Mouse (Mus musculus) megakaryocyte, embryonic 14.5 days (primary cell): ENCODE measurements around the gene Xylt2. TPM values are rescaled to one million over a fixed set of nuclear protein-coding genes. Genes with fewer than 3 reads are reported as not detected.

Source experiments
- H3K27me3 ChIP-seq: replicated peaks from 2 replicates; pipeline ENCODE3; 2012; ENCODE audit warnings: inconsistent platforms
- H3K36me3 ChIP-seq: replicated peaks from 2 replicates; pipeline ENCODE3; 2012; ENCODE audit warnings: low read length, inconsistent platforms, mixed read lengths
- H3K4me1 ChIP-seq: 2 replicates; pipeline ENCODE4 v1.6.1; 2012; ENCODE audit warnings: inconsistent platforms
- H3K4me3 ChIP-seq: replicated peaks from 2 replicates; pipeline ENCODE3; 2012; ENCODE audit warnings: moderate library complexity, mild to moderate bottlenecking, inconsistent platforms
- H3K9me3 ChIP-seq: 2 replicates; pipeline ENCODE4 v1.6.1; 2012; ENCODE audit warnings: inconsistent platforms
- FLI1 ChIP-seq: IDR thresholded peaks from 2 replicates; pipeline ENCODE4 v1.6.1; 2012; ENCODE audit warnings: low read length, inconsistent platforms, mixed read lengths
- GATA1 ChIP-seq: IDR thresholded peaks from 3 replicates; pipeline ENCODE4 v1.6.1; 2012; ENCODE audit warnings: mixed read lengths, low read length, inconsistent platforms, borderline replicate concordance
- polyA plus RNA-seq: library from polyadenylated mRNA; stranded (reverse); fragments of >175 nt; gene quantifications from 2 replicates; pipeline ENCODE4 v1.2.3, GENCODE M21; 2012; ENCODE audit warnings: low replicate concordance; ENCODE audit not compliant: insufficient read depth

The Xylt2 gene
- polyA plus RNA-seq: 5.2 and 18.2 TPM in 2 replicates

DNA sequence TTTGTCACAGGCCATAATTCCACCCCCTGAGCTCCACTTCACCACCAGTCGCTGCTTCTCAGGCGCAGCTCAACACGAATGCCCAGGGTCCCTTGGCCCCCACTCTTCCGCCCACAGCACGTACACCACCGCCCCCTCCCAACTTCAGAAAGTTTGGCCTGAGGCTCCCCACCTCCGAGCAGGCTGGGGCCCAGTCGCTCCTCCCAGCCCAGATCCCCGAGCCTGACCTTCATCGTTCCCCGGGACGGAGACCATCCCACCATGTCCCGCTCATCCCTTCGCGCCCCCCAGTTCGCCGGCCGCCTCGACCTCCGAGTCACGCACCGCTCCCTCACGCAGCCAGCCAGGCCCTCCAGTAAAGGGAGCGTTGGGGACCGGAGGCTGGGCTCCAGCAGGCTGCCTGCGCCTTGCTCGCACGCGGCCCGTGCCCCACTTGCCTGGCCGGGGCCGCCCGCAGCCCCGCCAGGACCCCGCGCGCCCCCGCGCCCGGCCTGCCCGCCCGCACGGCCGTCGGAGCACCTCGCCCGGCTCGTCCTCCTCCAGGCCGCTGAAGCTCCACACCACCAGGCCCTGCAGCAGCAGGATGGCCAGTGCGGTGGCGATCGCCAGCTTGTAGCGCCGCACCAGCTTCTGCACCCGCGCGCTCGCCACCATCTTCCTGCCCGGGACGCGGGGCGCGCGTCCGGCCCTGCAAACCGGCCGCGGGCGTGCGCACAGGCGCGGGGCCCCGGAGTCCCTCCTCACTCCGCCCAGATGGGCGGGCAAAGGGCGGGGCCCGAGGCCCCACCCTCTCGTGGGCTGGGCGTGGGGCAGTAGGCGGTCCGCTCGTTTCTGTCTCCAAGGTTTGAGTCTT lies at the start of gene Xylt2:
TSS of gene Xylt2 (minus strand) at position 762 of the 853 bp plus-strand sequence.
- TF ChIP-seq FLI1: no peak
- TF ChIP-seq GATA1: no peak
- Histone ChIP-seq H3K4me1 (peaks cover 62% of the 10 kb centered on the region), H3K9me3 (no peaks in the 10 kb centered on the region)

DNA sequence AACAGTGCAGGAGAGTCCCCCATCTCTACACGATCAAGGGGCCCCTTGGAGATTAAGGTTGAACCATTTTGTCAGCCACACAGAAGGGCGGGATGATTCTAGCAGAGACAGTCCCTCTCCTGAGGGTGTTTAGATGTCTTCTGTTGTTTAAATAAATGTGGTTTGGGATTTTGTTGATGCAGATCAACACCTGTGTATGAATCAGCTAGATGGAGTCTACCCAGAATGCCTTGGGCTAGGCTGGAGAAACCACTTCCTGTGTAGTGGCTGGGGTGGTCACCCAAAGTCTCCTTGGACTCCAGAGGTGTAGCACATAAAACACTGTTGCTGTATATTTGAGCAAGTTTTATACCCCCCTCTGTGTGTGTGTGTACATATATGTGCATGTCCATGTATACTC lies 41.9 kb upstream of the Xylt2 start:
- no peaks in the 10 kb centered on the region for H3K36me3 ChIP-seq
- peaks cover 28% of the 10 kb centered on the region for H3K27me3 ChIP-seq
- no peak overlapping the region for H3K4me3 ChIP-seq
- H3K4me1 ChIP-seq: peaks cover 31% of the 10 kb centered on the region
- no peak for TF ChIP-seq GATA1
- TF ChIP-seq FLI1: no peak
- H3K9me3 ChIP-seq: peaks cover 4% of the 10 kb centered on the region

More for the DNA sequence above, at the start of gene Xylt2:
- peaks cover 12% of the 10 kb centered on the region for H3K27me3 ChIP-seq
- H3K4me3 ChIP-seq: peak within 1 kb of the TSS; percentile 100
- H3K36me3 ChIP-seq: peaks cover 10% of the 10 kb centered on the region

GRCm38 (mm10) chr11:94718113-94718909 lies 41.0 kb upstream of the Xylt2 start:
- peaks cover 12% of the 10 kb centered on the region for H3K9me3 ChIP-seq
- TF ChIP-seq GATA1: no peak
- no peaks in the 10 kb centered on the region for H3K36me3 ChIP-seq
- peaks cover 35% of the 10 kb centered on the region for H3K27me3 ChIP-seq
- H3K4me1 ChIP-seq: peaks cover 31% of the 10 kb centered on the region
- no peak overlapping the region for H3K4me3 ChIP-seq

GRCm38 (mm10) chr11:94717239-94717638 lies 39.9 kb upstream of the Xylt2 start:
- Histone ChIP-seq H3K36me3 (no peaks in the 10 kb centered on the region), H3K4me1 (peaks cover 29% of the 10 kb centered on the region), H3K9me3 (peaks cover 12% of the 10 kb centered on the region), H3K27me3 (peaks cover 29% of the 10 kb centered on the region), H3K4me3 (no peak overlapping the region)
- TF ChIP-seq FLI1: no peak
- TF ChIP-seq GATA1: no peak

DNA sequence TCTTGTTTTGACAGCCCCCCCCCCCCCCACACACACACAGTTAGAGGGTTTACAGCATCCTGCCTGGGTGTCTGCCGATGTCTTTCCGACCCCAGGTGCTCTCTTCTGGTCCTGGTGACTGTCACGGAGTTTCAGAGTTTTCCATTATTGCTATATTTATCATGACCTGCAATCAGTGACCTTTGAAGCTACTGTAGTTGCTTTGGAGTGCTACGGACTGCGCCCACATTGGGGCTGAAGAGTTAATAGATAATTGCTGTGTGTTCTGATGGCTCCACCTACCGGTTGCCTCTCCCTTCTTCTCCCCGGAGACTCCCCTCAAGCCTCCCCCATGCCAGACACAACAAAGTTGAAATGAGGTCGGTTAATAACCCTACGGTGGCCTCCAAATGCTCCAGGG lies 39.4 kb upstream of the Xylt2 start:
- Histone ChIP-seq H3K4me3 (no peak overlapping the region), H3K9me3 (peaks cover 12% of the 10 kb centered on the region), H3K4me1 (peaks cover 29% of the 10 kb centered on the region), H3K27me3 (peaks cover 25% of the 10 kb centered on the region), H3K36me3 (no peaks in the 10 kb centered on the region)
- TF ChIP-seq FLI1: no peak
- no peak for TF ChIP-seq GATA1

- H3K4me3 ChIP-seq: no peak overlapping the region
- H3K36me3 ChIP-seq: no peaks in the 10 kb centered on the region
- TF ChIP-seq FLI1 (no peak), GATA1 (no peak)
- H3K9me3 ChIP-seq: peaks cover 12% of the 10 kb centered on the region
- peaks cover 29% of the 10 kb centered on the region for H3K4me1 ChIP-seq
- peaks cover 25% of the 10 kb centered on the region for H3K27me3 ChIP-seq
Observed at GRCm38 (mm10) chr11:94715622-94716021, 38.3 kb upstream of the Xylt2 start.

GRCm38 (mm10) chr11:94713246-94713860 lies 36.0 kb upstream of the Xylt2 start:
- H3K36me3 ChIP-seq: no peaks in the 10 kb centered on the region
- TF ChIP-seq FLI1 (no peak), GATA1 (no peak)
- H3K27me3 ChIP-seq: peaks cover 38% of the 10 kb centered on the region
- H3K9me3 ChIP-seq: peaks cover 17% of the 10 kb centered on the region
- H3K4me3 ChIP-seq: no peak overlapping the region
- H3K4me1 ChIP-seq: peaks cover 15% of the 10 kb centered on the region

- Histone ChIP-seq H3K36me3 (no peaks in the 10 kb centered on the region), H3K27me3 (peaks cover 42% of the 10 kb centered on the region), H3K4me1 (peaks cover 3% of the 10 kb centered on the region; the same call in 1 of the 2 replicates), H3K4me3 (no peak within 1 kb of the TSS), H3K9me3 (peaks cover 32% of the 10 kb centered on the region)
- no peak for TF ChIP-seq GATA1
- TF ChIP-seq FLI1: no peak
Observed at GRCm38 (mm10) chr11:94704472-94704871, 27.2 kb upstream of the Xylt2 start, which contains the start of gene Gm11541. Gene Gm11541 (minus strand): TSS chr11:94704499.

- Histone ChIP-seq H3K36me3 (no peaks in the 10 kb centered on the region), H3K9me3 (peaks cover 32% of the 10 kb centered on the region), H3K27me3 (peaks cover 38% of the 10 kb centered on the region), H3K4me1 (peaks cover 3% of the 10 kb centered on the region; the same call in 1 of the 2 replicates), H3K4me3 (no peak overlapping the region)
- TF ChIP-seq FLI1: no peak
- TF ChIP-seq GATA1: no peak
Observed at GRCm38 (mm10) chr11:94704020-94704419, 26.7 kb upstream of the Xylt2 start.
